Mouse (Mus musculus) CH12.LX (cell line): ENCODE results near the gene Nrxn3. TPM values are rescaled to one million over a fixed set of nuclear protein-coding genes. Genes with fewer than 3 reads are reported as not detected.

Source experiments
- DNase-seq: peaks from one replicate; pipeline ENCODE4 v3.0.0-alpha.2; 2013; ENCODE audit errors: extremely low read depth
- H3K27ac ChIP-seq: 2 replicates; pipeline ENCODE4 v1.5.1; 2012; ENCODE audit warnings: low read depth, mild to moderate bottlenecking, control low read depth, moderate library complexity; ENCODE audit not compliant: insufficient read depth
- H3K27me3 ChIP-seq: replicated peaks from 2 replicates; pipeline ENCODE3; 2012; ENCODE audit warnings: inconsistent platforms
- H3K36me3 ChIP-seq, 2 experiments: replicated peaks in 1 of 2; 2 replicates each; pipeline versions ENCODE3 to v1.6.1; 2012; ENCODE audit warnings: inconsistent platforms in 1 of 2, low read length in 1 of 2, mild to moderate bottlenecking in 1 of 2, mixed read lengths in 1 of 2, moderate library complexity in 1 of 2; ENCODE audit not compliant: control insufficient read depth in 1 of 2, insufficient read depth in 1 of 2
- H3K4me1 ChIP-seq, 2 experiments: 2 replicates each; pipeline ENCODE4 v1.6.1; 2012; ENCODE audit warnings: inconsistent platforms in 1 of 2, moderate library complexity in 1 of 2; ENCODE audit not compliant: insufficient read depth in 2 of 2, control insufficient read depth in 1 of 2
- H3K4me2 ChIP-seq: 2 replicates; pipeline ENCODE4 v1.6.1; 2012; ENCODE audit warnings: low read depth, mild to moderate bottlenecking, control low read depth; ENCODE audit not compliant: poor library complexity, insufficient read depth, severe bottlenecking
- H3K4me3 ChIP-seq, 3 experiments: fragments of 150-350 bp in 1 of 3; sonication (generic) in 1 of 3; replicated peaks in 1 of 3; 2 replicates each; pipeline versions ENCODE3 to v1.5.1; 2011 to 2012; ENCODE audit warnings: low read depth in 2 of 3, low read length in 2 of 3, mild to moderate bottlenecking in 2 of 3, moderate library complexity in 2 of 3, control low read depth in 1 of 3, improper control_type of control experiment in 1 of 3, inconsistent platforms in 1 of 3, mixed read lengths in 1 of 3; ENCODE audit not compliant: poor library complexity in 1 of 3
- H3K79me2 ChIP-seq: replicated peaks from 2 replicates; pipeline ENCODE4 v1.6.1; 2012; ENCODE audit warnings: mild to moderate bottlenecking, moderate library complexity; ENCODE audit not compliant: control insufficient read depth, poor library complexity, insufficient read depth, severe bottlenecking; ENCODE audit errors: extremely low read depth
- H3K9ac ChIP-seq: 2 replicates; pipeline ENCODE4 v1.6.1; 2012; ENCODE audit warnings: low read depth, mild to moderate bottlenecking, control low read depth, moderate library complexity; ENCODE audit not compliant: insufficient read depth
- H3K9me3 ChIP-seq: replicated peaks from 2 replicates; pipeline ENCODE3; 2012; ENCODE audit warnings: low read length, inconsistent platforms, mixed read lengths
- CHD1 ChIP-seq: IDR thresholded peaks from 2 replicates; pipeline ENCODE4 v1.6.1; 2012; ENCODE audit warnings: low read depth, low read length, improper control_type of control experiment, inconsistent platforms
- CHD2 ChIP-seq: IDR thresholded peaks from 2 replicates; pipeline ENCODE4 v1.6.1; 2011; ENCODE audit warnings: low read length, improper control_type of control experiment
- E2F4 ChIP-seq: IDR thresholded peaks from 2 replicates; pipeline ENCODE4 v1.6.1; 2011; ENCODE audit warnings: low read depth, low read length, improper control_type of control experiment; ENCODE audit not compliant: insufficient replicate concordance
- EP300 ChIP-seq: IDR thresholded peaks from 2 replicates; pipeline ENCODE4 v1.6.1; 2011; ENCODE audit warnings: low read length, improper control_type of control experiment
- ETS1 ChIP-seq: conservative IDR thresholded peaks from 2 replicates; pipeline ENCODE4 v1.6.1; 2012; ENCODE audit warnings: low read depth, mild to moderate bottlenecking, inconsistent platforms, low read length, improper control_type of control experiment, moderate library complexity
- HCFC1 ChIP-seq: IDR thresholded peaks from 2 replicates; pipeline ENCODE4 v1.6.1; 2012; ENCODE audit warnings: low read depth, mild to moderate bottlenecking, inconsistent platforms, low read length, improper control_type of control experiment
- JUN ChIP-seq: IDR thresholded peaks from 2 replicates; pipeline ENCODE4 v1.6.1; 2011; ENCODE audit warnings: low read depth, mild to moderate bottlenecking, low read length, improper control_type of control experiment, moderate library complexity; ENCODE audit not compliant: insufficient read depth
- JUND ChIP-seq: conservative IDR thresholded peaks from 2 replicates; pipeline ENCODE4 v1.6.1; 2011; ENCODE audit warnings: low read depth, low read length, improper control_type of control experiment
- MAFK ChIP-seq: IDR thresholded peaks from 2 replicates; pipeline ENCODE4 v1.6.1; 2011; ENCODE audit warnings: low read length, improper control_type of control experiment; ENCODE audit not compliant: insufficient replicate concordance
- MAX ChIP-seq: IDR thresholded peaks from 2 replicates; pipeline ENCODE4 v1.6.1; 2011; ENCODE audit warnings: low read length, improper control_type of control experiment
- MEF2A ChIP-seq: IDR thresholded peaks from 2 replicates; pipeline ENCODE4 v1.6.1; 2014; ENCODE audit warnings: low read depth, mild to moderate bottlenecking, inconsistent platforms, low read length, improper control_type of control experiment, borderline replicate concordance
- MYC ChIP-seq: IDR thresholded peaks from 2 replicates; pipeline ENCODE4 v1.6.1; 2011; ENCODE audit warnings: low read depth, mild to moderate bottlenecking, improper control_type of control experiment, low read length
- NRF1 ChIP-seq: IDR thresholded peaks from 2 replicates; pipeline ENCODE4 v1.6.1; 2014; ENCODE audit warnings: low read depth, mild to moderate bottlenecking, inconsistent platforms, low read length, improper control_type of control experiment, moderate library complexity
- POLR2A ChIP-seq: IDR thresholded peaks from 2 replicates; pipeline ENCODE4 v1.6.1; 2011; ENCODE audit warnings: low read depth, mild to moderate bottlenecking, improper control_type of control experiment, low read length
- POLR2AphosphoS2 ChIP-seq: IDR thresholded peaks from 2 replicates; pipeline ENCODE4 v1.6.1; 2011; ENCODE audit warnings: low read depth, low read length, improper control_type of control experiment
- RAD21 ChIP-seq: IDR thresholded peaks from 2 replicates; pipeline ENCODE4 v1.6.1; 2011; ENCODE audit warnings: low read depth, mild to moderate bottlenecking, low read length, improper control_type of control experiment, moderate library complexity
- SIN3A ChIP-seq: IDR thresholded peaks from 2 replicates; pipeline ENCODE4 v1.6.1; 2012; ENCODE audit warnings: low read length, improper control_type of control experiment, inconsistent platforms
- TCF12 ChIP-seq: IDR thresholded peaks from 2 replicates; pipeline ENCODE4 v1.6.1; 2014; ENCODE audit warnings: low read depth, mild to moderate bottlenecking, inconsistent platforms, low read length, improper control_type of control experiment
- USF2 ChIP-seq: conservative IDR thresholded peaks from 2 replicates; pipeline ENCODE4 v1.6.1; 2011; ENCODE audit warnings: low read depth, low read length, improper control_type of control experiment
- ZKSCAN1 ChIP-seq: IDR thresholded peaks from 2 replicates; pipeline ENCODE4 v1.6.1; 2012; ENCODE audit warnings: low read depth, inconsistent platforms, low read length, improper control_type of control experiment, borderline replicate concordance
- ZMIZ1 ChIP-seq: IDR thresholded peaks from 2 replicates; pipeline ENCODE4 v1.6.1; 2012; ENCODE audit warnings: low read depth, mild to moderate bottlenecking, inconsistent platforms, low read length, improper control_type of control experiment
- ZNF384 ChIP-seq: IDR thresholded peaks from 2 replicates; pipeline ENCODE4 v1.6.1; 2012; ENCODE audit warnings: low read depth, low read length, improper control_type of control experiment, inconsistent platforms
- dilution Hi-C: fragments of 300-500 bp; cut with MboI; formaldehyde crosslinking; loops from 2 replicates; pipeline ENCODE4 v1.14.3; 2020; ENCODE audit warnings: low sequenced_read_pairs; ENCODE audit not compliant: extremely low pct_unique_long_range_greater_than_20kb, extremely low pct_ligation_motif_present
- in situ Hi-C: fragments of 300-500 bp; cut with MboI; formaldehyde crosslinking; loops from 3 replicates; pipeline ENCODE4 v1.14.3; 2019; ENCODE audit warnings: low sequenced_read_pairs, low pct_ligation_motif_present, low pct_unique_long_range_greater_than_20kb, mixed read lengths
- polyA plus RNA-seq: library from polyadenylated mRNA; unstranded; fragments of >175 nt; gene quantifications from 2 replicates; pipeline ENCODE4 v1.2.1, GENCODE M21; 2012; ENCODE audit warnings: low read depth; ENCODE audit not compliant: insufficient read length
- total RNA-seq, 2 experiments: library from RNA; depleted of rRNA; stranded (reverse); fragments of 300-350 nt in 1 of 2; fragments of >200 nt in 1 of 2; gene quantifications; 2 replicates each; pipeline ENCODE4 v1.2.3; 2012 to 2014

The Nrxn3 gene
- total and polyA plus RNA-seq, 3 experiments = 0.04 to 0.17 (median 0.09) TPM

- in situ Hi-C loops (no loop called here), dilution Hi-C loops (no loop called here)
Observed at GRCm38 (mm10) chr12:89025180-89025579, 302.5 kb downstream of the Nrxn3 start.

GRCm38 (mm10) chr12:89035984-89036618 lies 313.4 kb downstream of the Nrxn3 start:
- in situ Hi-C loops = no loop called here
- no peak for DNase-seq
- no peaks in the 10 kb centered on the region for H3K79me2 ChIP-seq

More at GRCm38 (mm10) chr12:89025180-89025579, 302.5 kb downstream of the Nrxn3 start:
- Histone ChIP-seq H3K36me3 (no peaks in the 10 kb centered on the region), H3K4me2 (no peak overlapping the region), H3K9ac (no peak overlapping the region), H3K27me3 (no peaks in the 10 kb centered on the region), H3K4me1 (no peaks in the 10 kb centered on the region), H3K79me2 (no peaks in the 10 kb centered on the region), H3K4me3 (no peak overlapping the region), H3K9me3 (no peaks in the 10 kb centered on the region), H3K27ac (no peak overlapping the region)
- no peak for TF ChIP-seq RAD21
- TF ChIP-seq MYC = no peak
- TF ChIP-seq ETS1 = no peak
- TF ChIP-seq ZKSCAN1 = no peak
- DNase-seq = no peak

GRCm38 (mm10) chr12:89040151-89040550 lies 317.5 kb downstream of the Nrxn3 start:
- Histone ChIP-seq H3K36me3 (no peaks in the 10 kb centered on the region), H3K4me2 (no peak overlapping the region), H3K9ac (no peak overlapping the region), H3K27ac (no peak overlapping the region), H3K4me3 (no peak overlapping the region), H3K27me3 (no peaks in the 10 kb centered on the region), H3K9me3 (no peaks in the 10 kb centered on the region), H3K79me2 (no peaks in the 10 kb centered on the region), H3K4me1 (no peaks in the 10 kb centered on the region)
- DNase-seq = no peak
- TF ChIP-seq JUND (no peak), SIN3A (no peak), JUN (no peak)
- in situ Hi-C loops (no loop called here), dilution Hi-C loops (no loop called here)

More at GRCm38 (mm10) chr12:89035984-89036618, 313.4 kb downstream of the Nrxn3 start:
- no peaks in the 10 kb centered on the region for H3K27me3 ChIP-seq
- H3K36me3 ChIP-seq = no peaks in the 10 kb centered on the region
- H3K9me3 ChIP-seq = no peaks in the 10 kb centered on the region
- dilution Hi-C loops = no loop called here
- no peak for TF ChIP-seq MYC
- TF ChIP-seq NRF1 = no peak
- TF ChIP-seq CHD1 = no peak
- TF ChIP-seq ZMIZ1 = no peak
- no peak for TF ChIP-seq ZKSCAN1
- no peak for TF ChIP-seq E2F4
- no peak for TF ChIP-seq CHD2
- no peak for TF ChIP-seq ZNF384
- TF ChIP-seq MAFK = no peak
- no peak for TF ChIP-seq USF2
- TF ChIP-seq ETS1 = no peak
- TF ChIP-seq MEF2A = no peak
- TF ChIP-seq TCF12 = no peak
- no peak for TF ChIP-seq EP300
- TF ChIP-seq POLR2A = no peak
- TF ChIP-seq POLR2AphosphoS2 = no peak
- TF ChIP-seq HCFC1 = no peak
- no peak for TF ChIP-seq JUND
- no peak for TF ChIP-seq MAX
- TF ChIP-seq, all 38 proteins: peak for 0
- H3K4me3 ChIP-seq = no peak overlapping the region
- H3K9ac ChIP-seq = no peak overlapping the region
- no peaks in the 10 kb centered on the region for H3K4me1 ChIP-seq
- no peak overlapping the region for H3K4me2 ChIP-seq
- no peak overlapping the region for H3K27ac ChIP-seq
